Mouse (Mus musculus) ES-CJ7 (cell line): ENCODE results near the gene Nubp2.

Experiments used
- DNase-seq: peaks from one replicate; pipeline ENCODE4 v3.0.0; 2011; ENCODE audit warnings: low read depth, low spot score

Gene Nubp2

DNA sequence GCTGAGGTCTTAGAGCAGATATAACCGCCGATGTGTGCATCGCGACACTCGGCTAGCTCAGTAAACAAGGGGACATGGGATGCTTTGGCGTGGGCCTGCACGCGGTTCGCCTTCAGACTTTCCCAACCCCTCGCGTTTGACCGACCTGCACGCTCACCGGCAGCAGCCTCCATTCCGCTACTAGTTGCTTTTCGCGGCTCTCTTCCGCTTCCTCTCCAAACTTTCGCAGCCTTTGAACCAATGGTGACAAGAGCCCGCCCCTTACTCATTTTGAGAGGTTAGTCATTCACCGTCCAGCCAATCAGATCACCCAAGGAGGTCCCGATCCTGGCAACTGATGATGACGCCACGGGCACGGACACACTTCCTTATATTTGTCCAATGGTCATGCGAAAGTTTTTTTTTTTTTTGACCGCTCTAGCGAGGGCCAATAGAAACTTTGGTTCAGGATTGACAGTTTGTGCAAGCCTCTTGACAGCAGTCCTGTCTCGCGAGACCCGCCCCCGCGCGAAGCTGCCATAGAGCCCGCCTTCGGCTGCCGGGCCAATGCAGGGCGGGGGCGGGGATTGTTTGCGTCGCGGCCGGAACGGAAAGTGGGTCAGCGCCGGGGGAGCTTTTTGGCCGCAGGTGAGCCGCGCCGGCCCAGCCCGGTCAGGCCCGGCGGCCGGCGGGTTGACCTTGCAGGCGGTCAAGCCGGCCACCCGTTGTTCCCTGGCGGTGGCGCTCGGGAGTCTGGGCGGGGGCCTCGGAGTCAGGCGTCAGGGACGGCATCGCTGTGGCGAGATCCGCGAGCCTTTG is at the start of gene Nubp2, which contains the start of gene Spsb3:
Nubp2 (minus strand) TSS at position 216 of the 798 bp plus-strand sequence.
Spsb3 (plus strand) TSS at position 510 of the 798 bp plus-strand sequence.
- peak; percentile 99 for DNase-seq

DNA sequence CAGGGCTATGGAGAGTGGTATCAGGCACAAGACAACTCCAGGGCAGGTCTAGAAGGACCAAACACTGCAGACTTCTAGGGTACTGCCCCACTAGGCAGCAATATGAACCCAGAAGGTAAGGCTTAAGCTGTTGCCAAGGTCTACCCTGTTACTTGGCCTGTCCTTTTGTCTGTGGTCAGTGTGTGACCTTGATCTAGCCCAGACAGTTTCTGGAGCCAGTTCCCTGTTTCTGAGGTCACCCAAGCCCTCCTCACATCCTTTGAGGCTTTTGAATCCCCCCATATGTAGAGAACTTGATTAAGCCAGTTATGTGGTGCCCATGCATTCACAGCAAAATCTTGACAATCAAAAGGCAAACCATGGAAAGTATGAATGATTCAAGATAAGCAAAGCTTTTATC is 49.5 kb upstream of the Nubp2 start:
- DNase-seq = no peak

DNA sequence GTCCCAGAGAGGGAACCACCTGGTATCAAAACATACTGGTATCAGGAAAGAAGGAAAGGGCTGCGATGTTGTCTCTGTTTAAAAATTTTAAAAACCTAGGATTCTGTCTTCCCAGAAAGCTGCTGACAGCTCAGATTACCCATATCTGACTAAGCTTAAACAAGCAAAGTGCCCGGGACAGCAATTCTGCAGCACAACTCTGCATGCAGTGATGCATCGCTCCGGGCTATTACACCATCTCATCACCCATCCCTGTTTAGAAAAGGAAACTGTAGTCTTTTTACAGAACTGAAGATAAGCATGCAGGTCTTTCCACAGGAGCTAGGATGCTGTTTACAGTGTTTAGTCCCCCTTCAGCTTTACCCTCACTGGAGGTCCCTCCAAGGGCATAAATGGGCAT is 48.8 kb upstream of the Nubp2 start:
- DNase-seq = no peak

DNA sequence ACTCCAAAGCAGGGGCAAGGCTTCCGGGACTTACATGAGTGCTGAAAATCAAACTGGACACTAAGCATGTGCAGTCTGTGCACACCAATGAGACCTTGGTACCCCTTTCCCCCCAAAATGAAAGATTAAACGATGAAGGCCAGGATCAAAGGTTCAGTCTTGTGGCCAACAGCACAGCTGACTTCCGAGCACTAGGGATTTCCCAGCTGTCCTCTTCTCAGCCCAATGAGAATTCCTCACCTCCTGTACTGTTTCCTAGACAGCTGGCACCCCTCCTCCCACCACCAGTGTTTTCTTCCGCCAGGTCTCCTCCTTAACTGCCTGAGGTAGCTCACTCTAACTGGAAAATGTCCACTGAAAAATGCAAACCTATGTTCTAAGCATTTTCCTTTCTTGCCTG is 47.0 kb upstream of the Nubp2 start:
- no peak for DNase-seq

DNA sequence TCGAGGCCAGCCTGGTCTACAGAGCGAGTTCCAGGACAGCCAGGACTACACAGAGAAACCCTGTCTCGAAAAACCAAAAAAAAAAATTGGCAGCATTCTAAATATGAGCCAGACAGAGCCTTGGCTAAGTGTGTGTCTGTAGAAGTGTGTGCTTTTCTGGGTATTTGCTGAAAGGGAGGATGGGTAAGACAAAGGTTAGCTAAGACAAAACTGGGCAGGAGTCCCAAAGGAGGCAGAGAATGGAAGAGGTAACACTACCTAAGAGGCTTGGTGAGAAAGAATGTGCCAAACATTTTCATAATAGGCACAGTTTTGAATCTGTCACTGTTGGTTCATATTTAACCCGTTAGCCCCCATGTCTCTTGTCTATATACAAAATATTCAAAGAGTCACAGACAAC is 46.3 kb upstream of the Nubp2 start:
- DNase-seq = no peak

DNA sequence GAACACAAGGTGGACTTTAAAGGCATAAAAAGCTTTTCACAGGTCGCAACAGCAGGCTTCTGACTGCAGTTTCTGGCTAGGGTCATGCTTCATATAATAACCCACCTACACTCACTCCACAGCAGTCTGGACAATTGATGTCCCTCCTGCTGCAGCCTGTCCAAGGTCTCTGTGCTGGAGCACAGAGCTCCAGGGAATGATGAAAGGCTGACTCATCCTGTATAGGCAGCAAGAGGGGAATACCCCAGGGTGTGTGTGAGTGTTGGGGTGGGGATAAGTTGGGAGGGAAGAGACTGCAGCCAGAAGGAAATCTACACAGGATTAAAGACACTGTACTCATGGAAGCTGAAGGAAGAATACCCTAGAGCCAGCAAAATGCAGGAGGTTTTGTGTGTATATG is 43.4 kb upstream of the Nubp2 start:
- no peak for DNase-seq

DNA sequence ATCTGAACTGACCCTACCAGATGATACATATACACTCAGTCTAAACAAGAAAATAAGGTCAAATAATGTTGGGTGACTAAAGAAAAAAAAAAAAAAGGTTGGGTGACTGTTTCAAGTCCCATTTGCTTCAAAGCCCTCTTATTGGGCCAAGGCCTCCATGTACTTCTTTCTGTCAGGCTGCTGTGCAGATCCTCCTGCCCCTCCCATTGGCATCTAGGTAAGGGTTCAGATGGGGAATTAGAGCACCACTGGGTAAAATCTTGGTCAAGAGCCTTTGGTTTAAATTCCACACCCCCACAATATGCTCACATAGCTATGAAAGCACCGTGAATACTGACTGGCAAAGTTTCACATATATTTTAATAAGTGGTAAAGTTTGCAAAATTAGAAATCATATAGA is 37.1 kb upstream of the Nubp2 start:
- DNase-seq = no peak

DNA sequence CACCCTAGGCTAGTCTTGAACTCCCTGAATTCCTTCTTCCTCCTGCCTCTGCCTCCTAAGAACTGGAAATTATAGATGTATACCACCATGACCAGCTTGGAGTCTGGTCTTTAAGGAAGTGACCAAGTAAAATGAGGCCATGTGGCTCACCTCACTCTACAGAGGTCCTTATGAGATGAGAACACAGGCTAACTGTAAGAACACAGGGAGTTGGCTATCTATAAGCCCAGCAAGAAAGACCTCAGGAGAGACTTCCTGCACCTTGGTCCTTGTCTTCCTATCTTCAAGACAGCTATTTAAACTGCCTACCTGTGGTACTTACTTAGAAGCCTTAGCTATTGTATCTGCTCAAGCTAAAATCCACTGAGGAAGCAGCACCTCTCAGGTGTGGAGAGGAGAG is 27.8 kb upstream of the Nubp2 start:
- DNase-seq = no peak

DNA sequence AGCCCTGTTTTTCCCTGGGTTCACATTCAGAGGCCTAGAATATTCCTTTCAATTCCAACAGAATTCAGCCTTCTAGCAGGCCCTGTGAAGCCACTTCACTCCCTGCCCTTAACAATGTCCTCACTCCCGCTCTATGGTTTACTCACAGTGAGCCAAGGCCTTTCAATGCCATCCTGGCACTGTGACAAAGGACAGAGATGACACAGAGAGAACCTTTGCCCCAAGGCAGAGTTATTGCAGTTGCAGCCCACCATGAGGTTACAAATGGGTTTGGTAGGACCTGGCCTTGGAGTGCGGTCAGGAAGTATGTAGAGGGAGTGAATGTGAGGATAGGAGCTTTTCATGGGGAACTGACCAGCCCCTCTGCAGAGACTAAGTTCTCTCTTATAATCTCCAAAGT is 21.4 kb upstream of the Nubp2 start:
- no peak for DNase-seq

DNA sequence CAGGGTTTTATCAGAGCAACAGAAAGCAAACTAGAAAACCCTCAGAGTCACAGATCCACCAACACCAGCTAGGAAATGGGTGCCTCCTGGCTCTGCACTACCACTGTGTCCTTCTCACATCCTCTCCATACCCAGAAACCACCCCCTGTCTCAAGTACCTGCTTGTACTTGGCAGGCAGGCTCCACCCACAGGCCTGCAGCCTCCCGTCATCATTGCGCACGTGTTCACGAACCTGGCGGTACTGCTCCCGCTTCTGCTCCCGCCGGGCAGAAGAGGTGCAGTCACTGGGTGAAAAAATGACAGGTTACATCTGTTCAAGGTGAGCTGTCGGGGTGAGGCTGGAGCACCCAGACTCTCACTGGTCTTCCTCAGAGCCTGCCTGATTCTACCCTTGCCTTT is 17.6 kb upstream of the Nubp2 start:
- DNase-seq = peak; percentile 49

DNA sequence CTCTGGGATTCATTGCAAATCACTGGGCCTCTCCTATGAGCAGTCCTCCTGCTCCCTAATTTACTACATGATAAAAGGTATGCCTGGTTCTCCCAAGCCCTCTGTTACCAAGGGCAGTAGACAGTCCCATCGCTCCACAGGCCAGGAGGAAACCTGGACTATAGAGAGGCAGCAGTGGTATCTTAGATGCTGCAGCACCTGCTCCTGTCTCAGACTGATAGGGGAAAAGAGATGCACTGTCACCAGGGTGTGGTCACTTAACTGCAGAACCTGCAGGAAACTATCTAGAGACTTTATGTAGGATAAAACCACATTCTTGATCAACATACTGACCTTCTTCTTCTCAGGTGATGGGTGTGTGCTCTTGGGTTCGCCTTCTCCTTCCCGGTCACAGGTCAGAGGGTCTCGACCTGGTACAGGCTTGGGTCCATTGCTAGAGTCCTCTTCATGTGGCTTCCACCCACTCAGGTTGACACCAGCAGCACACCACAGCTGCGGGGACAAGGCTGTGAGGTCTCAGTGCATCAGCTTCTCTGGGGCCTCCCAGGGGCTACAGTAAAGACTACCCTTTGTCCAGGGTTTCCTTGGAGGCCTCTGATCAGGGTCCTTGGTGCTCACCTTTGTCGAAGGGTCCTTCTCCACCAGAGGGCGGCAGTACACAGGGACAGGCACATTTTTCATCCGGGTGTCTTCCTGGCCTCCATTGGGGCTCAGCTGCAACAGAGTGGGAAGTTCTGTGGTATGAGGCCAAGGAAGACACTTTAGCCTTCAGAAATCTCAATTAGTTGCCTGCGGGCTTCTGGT is 16.7 kb upstream of the Nubp2 start:
- peak; percentile 64 for DNase-seq

DNA sequence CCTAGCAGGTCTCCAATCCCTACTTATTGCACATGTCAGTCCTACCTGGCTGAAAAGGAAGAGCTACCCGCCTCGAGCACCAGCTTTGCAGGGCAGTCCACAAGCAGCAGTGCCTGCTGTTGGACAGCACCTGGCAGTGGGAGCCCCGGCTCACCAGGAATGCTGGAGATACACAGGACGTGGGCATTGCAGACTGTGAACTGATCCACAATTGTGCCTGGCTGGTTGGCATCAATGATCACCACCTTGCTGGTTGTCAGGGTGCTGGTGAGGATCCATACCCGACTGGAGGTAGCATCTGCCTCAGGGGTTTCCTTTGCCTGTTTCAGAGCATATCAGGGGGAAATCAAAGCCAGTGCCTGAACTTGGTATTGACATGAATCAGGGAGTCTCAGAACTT is 16.0 kb upstream of the Nubp2 start:
- DNase-seq = no peak

DNA sequence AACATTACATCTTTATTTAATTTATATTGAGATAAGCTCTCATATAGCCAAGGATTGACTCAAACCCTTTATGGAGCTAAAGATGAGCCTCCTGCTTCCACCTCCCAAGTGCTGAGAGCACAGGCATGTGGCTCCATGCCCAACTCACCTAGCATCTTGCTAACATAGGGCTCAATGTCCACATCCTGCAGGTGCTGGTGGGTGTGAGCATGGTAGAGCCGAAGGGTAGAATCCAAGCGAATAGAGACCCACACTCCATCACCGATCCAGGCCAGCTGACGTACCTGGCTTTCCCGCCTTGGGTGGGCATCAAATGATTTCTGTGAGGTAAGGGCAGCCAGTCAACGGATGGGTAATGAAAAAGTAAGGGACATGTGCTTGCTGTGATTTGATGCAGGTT is 13.9 kb upstream of the Nubp2 start:
- DNase-seq = no peak

DNA sequence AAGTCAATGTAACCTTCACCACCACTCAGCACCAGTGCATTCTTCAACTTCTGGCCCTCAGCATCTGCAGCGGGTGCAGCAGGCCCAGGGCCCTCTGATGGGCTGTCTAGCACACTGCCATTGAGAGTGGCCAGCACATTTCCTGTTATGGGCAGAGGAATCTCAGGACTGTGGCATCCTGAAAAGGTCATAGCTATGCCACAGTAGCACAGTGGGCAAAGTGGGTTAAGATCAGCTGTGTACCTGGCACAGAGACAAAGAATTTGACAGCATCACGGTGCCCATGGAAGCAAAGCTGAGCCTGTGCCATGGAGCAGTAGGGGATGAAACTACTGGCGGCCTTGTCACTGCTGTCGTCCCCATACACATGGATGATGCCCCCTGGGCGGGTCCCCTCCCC is 13.0 kb upstream of the Nubp2 start:
- no peak for DNase-seq

DNA sequence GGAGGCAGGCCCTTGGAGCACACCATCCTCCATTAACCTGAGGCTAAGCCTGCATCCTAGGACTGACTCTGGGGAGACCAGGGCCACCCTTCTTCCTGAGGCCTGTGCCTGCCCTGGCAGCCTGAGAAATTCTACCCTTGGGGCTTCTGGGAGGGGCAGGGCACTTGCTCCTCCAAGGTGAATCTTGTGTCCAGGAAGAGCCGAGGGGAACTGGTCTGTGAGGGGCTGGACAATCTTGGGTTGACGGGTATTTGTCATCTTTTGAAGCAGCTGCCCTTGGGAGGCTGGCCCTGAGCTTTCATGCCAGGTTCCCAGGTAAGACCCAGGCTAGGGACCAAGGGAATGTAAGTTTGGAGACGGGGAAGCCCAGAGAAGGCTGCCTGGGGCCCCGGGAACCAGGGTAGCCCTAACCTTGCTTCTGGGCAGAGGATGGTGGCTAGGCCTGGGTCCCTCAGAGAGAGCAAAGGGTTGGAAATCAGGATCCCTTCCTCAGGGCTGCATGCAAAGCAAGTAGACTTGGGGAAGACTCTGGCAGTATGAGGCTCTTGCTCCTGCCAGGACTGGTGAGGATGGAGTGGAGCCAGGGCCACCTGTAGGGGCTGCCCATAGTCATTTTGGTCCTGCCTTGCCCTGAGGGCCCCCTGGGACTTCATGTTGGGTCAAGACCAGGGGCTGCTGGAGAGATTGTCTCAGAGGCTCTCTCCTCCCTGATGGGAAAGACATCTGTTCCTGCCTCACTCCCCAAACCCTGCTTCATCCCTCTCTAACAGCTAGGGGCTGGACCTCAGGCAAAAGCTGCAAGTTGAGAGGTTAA is 12.1 kb upstream of the Nubp2 start:
- no peak for DNase-seq

DNA sequence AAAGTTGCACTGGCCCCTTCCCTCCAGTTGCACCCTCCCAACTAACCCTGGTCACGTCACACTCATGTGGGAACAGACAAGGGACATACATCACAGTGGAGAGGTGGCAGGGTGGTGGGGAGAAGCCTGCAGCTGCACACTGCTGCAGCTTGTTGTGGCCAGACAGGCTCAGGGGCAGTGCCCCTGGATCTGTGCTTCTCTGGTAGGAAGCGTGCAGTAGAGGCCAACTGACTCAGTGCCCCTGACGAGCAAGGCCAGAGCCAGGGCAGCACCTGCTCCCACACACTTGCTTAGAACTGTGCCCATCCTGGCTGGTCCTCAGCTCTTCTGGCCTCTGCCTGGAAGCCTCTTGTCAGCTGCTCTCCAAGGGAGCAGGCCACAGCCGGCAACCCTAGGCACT is 11.5 kb upstream of the Nubp2 start:
- DNase-seq = no peak

DNA sequence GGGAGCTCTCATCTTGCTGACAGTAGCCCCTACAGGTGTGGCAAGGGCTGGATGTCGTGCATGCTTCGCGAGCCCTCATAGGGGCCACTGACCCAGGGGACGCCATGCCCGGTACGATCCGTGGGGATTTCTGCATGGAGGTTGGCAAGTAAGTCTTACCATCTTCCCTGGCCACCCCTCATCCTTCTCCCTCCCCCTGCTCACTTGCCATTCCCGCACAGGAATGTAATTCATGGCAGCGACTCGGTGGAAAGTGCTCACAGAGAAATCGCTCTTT is 10.8 kb upstream of the Nubp2 start:
- no peak for DNase-seq

DNA sequence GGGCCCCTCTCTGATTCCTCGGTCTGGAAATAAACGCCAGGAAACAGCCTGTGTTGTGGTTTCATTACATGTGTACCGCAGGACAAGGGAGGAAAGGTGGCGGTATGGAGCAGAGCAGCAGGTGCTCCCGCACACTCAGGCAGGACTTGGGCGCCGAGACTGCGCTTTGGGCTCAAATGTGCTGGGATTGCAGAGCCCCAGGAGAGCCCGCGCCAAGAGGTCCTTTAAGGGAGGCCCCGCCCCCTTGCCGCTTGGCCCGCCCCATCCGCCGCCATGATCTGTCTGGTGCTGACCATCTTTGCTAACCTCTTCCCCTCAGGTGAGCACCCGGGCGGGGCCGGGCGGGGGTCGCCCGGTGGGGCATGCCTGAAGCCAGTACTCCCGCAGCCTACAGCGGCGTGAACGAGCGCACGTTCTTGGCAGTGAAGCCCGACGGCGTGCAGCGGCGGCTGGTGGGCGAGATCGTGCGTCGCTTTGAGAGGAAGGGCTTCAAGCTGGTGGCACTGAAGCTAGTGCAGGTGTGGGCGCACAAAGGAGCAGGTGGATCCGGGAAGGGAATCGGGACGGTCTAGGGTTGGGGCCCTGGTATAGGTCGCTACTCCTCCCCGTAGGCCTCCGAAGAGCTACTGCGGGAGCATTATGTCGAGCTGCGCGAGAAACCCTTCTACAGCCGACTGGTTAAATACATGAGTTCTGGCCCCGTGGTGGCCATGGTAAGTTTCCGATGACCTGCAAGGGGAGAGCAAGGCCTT is 10.3 kb upstream of the Nubp2 start, which contains the start of gene Nme3:
Nme3 (plus strand) TSS at position 260 of the 752 bp plus-strand sequence.
- DNase-seq = peak; percentile 81

DNA sequence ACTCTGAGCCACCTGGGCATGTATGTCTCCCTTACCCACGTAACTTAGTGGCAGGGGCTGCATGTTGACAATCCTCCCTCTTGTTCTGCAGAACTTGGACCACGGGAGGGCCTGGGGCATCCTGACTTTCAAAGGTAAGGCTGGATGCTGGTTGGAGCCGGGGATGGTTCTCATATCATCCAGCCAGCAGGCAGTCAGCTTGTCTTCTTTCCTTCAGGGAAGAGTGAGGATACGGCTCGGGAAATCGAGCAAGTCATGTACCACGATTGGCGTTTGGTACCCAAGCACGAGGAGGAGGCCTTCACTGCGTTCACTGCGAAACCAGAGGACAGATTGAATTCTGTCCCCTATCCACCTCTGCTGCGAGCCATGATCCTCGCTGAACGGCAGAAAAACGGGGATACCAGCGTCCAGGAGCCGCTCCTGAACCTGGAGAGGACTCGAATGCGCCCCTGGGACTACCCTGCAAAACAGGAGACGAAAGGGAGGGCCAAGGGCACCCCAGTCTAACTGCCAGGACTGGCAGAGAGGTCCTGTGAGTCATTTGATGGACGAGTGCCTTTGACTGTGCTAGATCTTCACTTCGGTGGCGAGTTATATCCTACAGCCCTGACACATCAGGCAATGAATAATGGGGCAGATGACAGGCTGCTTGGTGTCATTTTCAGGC is 9.6 kb upstream of the Nubp2 start:
- no peak for DNase-seq

DNA sequence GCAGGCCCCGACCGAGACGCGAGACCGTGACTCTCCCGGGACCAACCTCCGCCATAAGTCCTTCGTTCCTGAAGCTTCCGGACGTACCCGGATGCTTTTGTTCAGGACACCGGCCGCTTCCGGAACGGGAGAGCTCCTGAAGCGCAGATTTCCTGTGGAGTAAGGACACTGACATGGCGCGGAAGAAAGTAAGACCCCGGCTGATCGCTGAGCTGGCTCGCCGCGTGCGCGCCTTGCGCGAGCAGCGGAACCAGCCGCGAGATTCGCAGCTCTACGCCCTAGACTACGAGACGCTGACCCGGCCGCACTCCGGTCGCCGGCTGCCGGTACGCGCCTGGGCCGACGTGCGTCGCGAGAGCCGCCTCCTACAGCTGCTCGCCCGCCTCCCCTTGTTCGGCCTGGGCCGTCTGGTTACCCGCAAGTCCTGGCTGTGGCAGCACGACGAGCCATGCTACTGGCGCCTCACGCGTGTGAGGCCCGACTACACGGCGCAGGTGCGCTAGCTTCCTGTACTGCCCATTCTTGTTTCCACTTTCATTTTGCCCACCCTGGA is 8.9 kb upstream of the Nubp2 start, which contains the start of the genes Eme2 and Mrps34:
Eme2 (minus strand) TSS at position 93 of the 553 bp plus-strand sequence.
Mrps34 (plus strand) TSS at position 122 of the 553 bp plus-strand sequence.
- peak; percentile 90 for DNase-seq
